Mouse (Mus musculus): Measurements from ENCODE around the gene Fam102a. TPM values are rescaled to one million over a fixed set of nuclear protein-coding genes. Genes with fewer than 3 reads are reported as not detected.
A peak's percentile ranks its signal among the peaks of the same experiment; 100 is the strongest.

The Fam102a gene
- polyA plus RNA-seq, 1 experiment from 2014 or later: 5.9 TPM

GRCm38 (mm10) chr2:32617601-32618000 is 82.5 kb downstream of the Fam102a start:
- Histone ChIP-seq H3K9ac (ENCODE audit: low read depth, low read length) (no peak overlapping the region), H3K4me2 (ENCODE audit: low read length) (no peak overlapping the region), H3K9me3 (replicated peaks; ENCODE audit: control insufficient read depth, low read length, poor library complexity, severe bottlenecking) (0 out of 2 replicates have a peak, but pooled peaks cover 3% of the 10 kb centered on the region), H3K27ac (ENCODE audit: low read length) (no peak overlapping the region), H3K27me3 (ENCODE audit: control insufficient read depth, insufficient read depth, low read depth, low read length) (no peaks in the 10 kb centered on the region), H3K4me3 (ENCODE audit: low read depth, low read length) (no peak overlapping the region), H3K36me3 (ENCODE audit: control insufficient read depth, insufficient read depth, low read length) (peaks cover 2% of the 10 kb centered on the region; the same call in 1 of the 2 replicates), H3K4me1 (ENCODE audit: control insufficient read depth, insufficient read depth, low read length) (peaks cover 6% of the 10 kb centered on the region; the same call in 1 of the 2 replicates)
- ATAC-seq: no peak
- WGBS: 91% methylated on average over 4 of the region's 4 CpGs

GRCm38 (mm10) chr2:32618051-32618450 is 82.9 kb downstream of the Fam102a start:
- Histone ChIP-seq H3K9me3 (replicated peaks; ENCODE audit: control insufficient read depth, low read length, poor library complexity, severe bottlenecking) (0 out of 2 replicates have a peak, but pooled peaks cover 3% of the 10 kb centered on the region), H3K36me3 (ENCODE audit: control insufficient read depth, insufficient read depth, low read length) (peaks cover 2% of the 10 kb centered on the region; the same call in 1 of the 2 replicates), H3K4me3 (ENCODE audit: low read depth, low read length) (no peak overlapping the region), H3K27me3 (ENCODE audit: control insufficient read depth, insufficient read depth, low read depth, low read length) (no peaks in the 10 kb centered on the region), H3K9ac (ENCODE audit: low read depth, low read length) (no peak overlapping the region), H3K27ac (ENCODE audit: low read length) (no peak overlapping the region), H3K4me2 (ENCODE audit: low read length) (no peak overlapping the region), H3K4me1 (ENCODE audit: control insufficient read depth, insufficient read depth, low read length) (peaks cover 6% of the 10 kb centered on the region; the same call in 1 of the 2 replicates)
- 0 out of 2 replicates have a peak, but pooled peaks have one; percentile 37 for ATAC-seq
- WGBS: 48% methylated on average over 9 of the region's 9 CpGs

Other genes starting within 250 kb of the Fam102a start
- gene Golga2, start 247.9 kb upstream of the Fam102a start, polyA plus RNA-seq (2015; fragmentation: Nextera tagmentation; extraction: Ambion mirVana): 31.8 and 35.7 TPM in 2 replicates
- gene Swi5, start 247.3 kb upstream of the Fam102a start, polyA plus RNA-seq (2015; fragmentation: Nextera tagmentation; extraction: Ambion mirVana): 392 and 415 TPM in 2 replicates
- 56.3 and 58.7 TPM in 2 replicates for gene Ciz1, start 183.0 kb upstream of the Fam102a start, polyA plus RNA-seq (2015; fragmentation: Nextera tagmentation; extraction: Ambion mirVana)
- 55.1 and 66.3 TPM in 2 replicates for gene Dnm1, start 182.0 kb upstream of the Fam102a start, polyA plus RNA-seq (2015; fragmentation: Nextera tagmentation; extraction: Ambion mirVana)
- 117 and 132 TPM in 2 replicates for gene 1110008P14Rik, start 153.4 kb upstream of the Fam102a start, polyA plus RNA-seq (2015; fragmentation: Nextera tagmentation; extraction: Ambion mirVana)
- gene Lcn2, start 147.1 kb upstream of the Fam102a start, polyA plus RNA-seq (2015; fragmentation: Nextera tagmentation; extraction: Ambion mirVana): 0.86 and 1.2 TPM in 2 replicates
- gene Ptges2, start 139.4 kb upstream of the Fam102a start, polyA plus RNA-seq (2015; fragmentation: Nextera tagmentation; extraction: Ambion mirVana): 50.7 and 51.4 TPM in 2 replicates
- gene Naif1, start 84.9 kb upstream of the Fam102a start, polyA plus RNA-seq (2015; fragmentation: Nextera tagmentation; extraction: Ambion mirVana): 5.3 and 5.5 TPM in 2 replicates
- gene Slc25a25, start 83.9 kb upstream of the Fam102a start, polyA plus RNA-seq (2015; fragmentation: Nextera tagmentation; extraction: Ambion mirVana): 55.1 and 60.1 TPM in 2 replicates
- 136 TPM in 2 replicates for gene Dpm2, start 35.5 kb downstream of the Fam102a start, polyA plus RNA-seq (2015; fragmentation: Nextera tagmentation; extraction: Ambion mirVana)
- gene Pip5kl1, start 39.5 kb downstream of the Fam102a start, polyA plus RNA-seq (2015; fragmentation: Nextera tagmentation; extraction: Ambion mirVana): 14.5 and 17.1 TPM in 2 replicates
- gene 9430097D07Rik, start 40.4 kb downstream of the Fam102a start, polyA plus RNA-seq (2015; fragmentation: Nextera tagmentation; extraction: Ambion mirVana): 0.52 and 1.1 TPM in 2 replicates
- 33.4 and 39.0 TPM in 2 replicates for gene St6galnac4, start 51.8 kb downstream of the Fam102a start, polyA plus RNA-seq (2015; fragmentation: Nextera tagmentation; extraction: Ambion mirVana)
- 26.5 and 36.4 TPM in 2 replicates for gene St6galnac6, start 64.4 kb downstream of the Fam102a start, polyA plus RNA-seq (2015; fragmentation: Nextera tagmentation; extraction: Ambion mirVana)
- 107 and 108 TPM in 2 replicates for gene Ak1, start 86.4 kb downstream of the Fam102a start, polyA plus RNA-seq (2015; fragmentation: Nextera tagmentation; extraction: Ambion mirVana)
- gene Eng, start 111.3 kb downstream of the Fam102a start, polyA plus RNA-seq (2015; fragmentation: Nextera tagmentation; extraction: Ambion mirVana): 27.2 and 30.3 TPM in 2 replicates
- gene Fpgs, start 168.8 kb downstream of the Fam102a start, polyA plus RNA-seq (2015; fragmentation: Nextera tagmentation; extraction: Ambion mirVana): 21.1 and 23.5 TPM in 2 replicates
- 61.3 and 67.3 TPM in 2 replicates for gene Cdk9, start 177.7 kb downstream of the Fam102a start, polyA plus RNA-seq (2015; fragmentation: Nextera tagmentation; extraction: Ambion mirVana)
- gene Sh2d3c, start 185.7 kb downstream of the Fam102a start, polyA plus RNA-seq (2015; fragmentation: Nextera tagmentation; extraction: Ambion mirVana): 51.1 and 59.3 TPM in 2 replicates
- gene 6330409D20Rik, start 205.7 kb downstream of the Fam102a start, polyA plus RNA-seq (2015; fragmentation: Nextera tagmentation; extraction: Ambion mirVana): 3.2 and 3.5 TPM in 2 replicates
- gene Tor2a, start 221.9 kb downstream of the Fam102a start, polyA plus RNA-seq (2015; fragmentation: Nextera tagmentation; extraction: Ambion mirVana): 46.9 and 48.5 TPM in 2 replicates
- gene Ttc16, start 240.3 kb downstream of the Fam102a start, polyA plus RNA-seq (2015; fragmentation: Nextera tagmentation; extraction: Ambion mirVana): 0.68 and 0.80 TPM in 2 replicates
- 4.9 and 5.0 TPM in 2 replicates for gene Ptrh1, start 240.5 kb downstream of the Fam102a start, polyA plus RNA-seq (2015; fragmentation: Nextera tagmentation; extraction: Ambion mirVana)
- 0.82 and 0.99 TPM in 2 replicates for gene Cfap157, start 249.1 kb downstream of the Fam102a start, polyA plus RNA-seq (2015; fragmentation: Nextera tagmentation; extraction: Ambion mirVana)

All from midbrain, embryonic 16.5 days (tissue).